Mouse (Mus musculus) urinary bladder, adult 18-20 months (tissue): ENCODE results near the gene Tcap.

Experiments
- DNase-seq, 2 experiments: peaks; one replicate each; pipeline ENCODE4 v3.0.0; 2022; ENCODE audit warnings: low spot score in 2 of 2, mixed read lengths in 2 of 2

Gene Tcap

DNA sequence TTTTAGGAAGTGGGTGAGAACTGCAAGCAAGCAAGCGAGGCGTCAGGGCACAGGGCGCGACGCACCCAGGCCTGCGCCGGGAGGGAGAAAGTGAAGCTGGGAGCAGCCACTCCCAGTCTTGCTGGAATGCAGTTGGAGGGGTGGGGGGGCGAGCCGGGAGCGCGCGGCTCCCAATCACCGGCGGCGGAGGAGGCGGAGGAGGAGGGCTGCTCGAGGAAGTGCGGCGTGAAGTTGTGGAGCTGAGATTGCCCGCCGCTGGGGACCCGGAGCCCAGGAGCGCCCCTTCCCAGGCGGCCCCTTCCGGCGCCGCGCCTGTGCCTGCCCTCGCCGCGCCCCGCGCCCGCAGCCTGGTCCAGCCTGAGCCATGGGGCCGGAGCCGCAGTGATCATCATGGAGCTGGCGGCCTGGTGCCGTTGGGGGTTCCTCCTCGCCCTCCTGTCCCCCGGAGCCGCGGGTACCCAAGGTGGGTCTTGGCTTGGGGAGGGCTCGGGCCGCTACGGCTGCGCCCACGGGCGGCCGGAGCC lies 28.7 kb downstream of the Tcap start, which contains the start of gene Erbb2:
Gene Erbb2, plus strand, starts transcription at position 198 of the 524 bp plus-strand sequence.
- peak; percentile 67 to 77 for DNase-seq

DNA sequence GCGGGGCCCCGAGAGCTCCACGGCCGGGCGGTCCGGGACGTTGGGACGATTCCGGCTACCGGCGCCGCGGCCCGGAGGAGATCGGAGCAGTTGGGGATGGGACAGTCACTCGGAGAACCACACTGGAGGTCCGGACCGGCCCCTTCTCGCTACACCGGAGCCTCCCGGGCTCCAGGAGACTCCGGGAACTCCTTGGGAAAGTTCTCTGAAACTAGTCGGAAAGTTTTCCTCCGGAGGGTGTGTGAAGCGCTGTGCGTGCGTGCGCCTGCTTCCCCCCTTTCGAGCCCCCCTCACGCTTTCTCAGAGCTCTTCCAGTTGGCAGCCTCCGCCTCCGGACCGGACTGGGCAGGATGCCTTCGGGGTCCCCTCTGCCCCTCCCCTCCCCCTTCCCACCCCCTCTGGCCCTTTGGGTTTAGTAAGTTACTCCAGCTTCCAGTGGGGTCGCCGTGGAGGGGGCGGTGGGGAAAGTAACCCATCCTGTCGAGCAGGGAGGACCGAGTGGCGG lies 29.2 kb downstream of the Tcap start:
- peak in 1 of 2 experiments; percentile 59 for DNase-seq

DNA sequence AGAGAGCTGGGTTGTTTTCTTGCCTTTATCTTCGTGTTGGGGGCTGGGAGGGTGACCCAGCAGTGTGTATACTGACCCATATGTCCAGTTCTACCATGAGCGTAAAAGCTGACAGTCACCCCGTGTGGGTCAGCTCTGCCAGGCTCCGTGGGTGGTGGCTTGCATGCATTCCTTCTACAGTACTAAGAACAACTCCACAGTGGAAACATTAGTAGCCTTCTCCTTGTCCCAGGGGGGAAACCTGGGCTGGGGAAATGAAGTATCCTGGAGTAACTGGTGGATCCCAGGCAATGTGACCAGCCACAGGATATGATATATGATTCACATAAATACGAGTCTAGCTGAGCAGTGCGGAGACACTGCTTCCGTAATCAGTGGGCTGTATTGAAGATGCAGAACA lies 30.1 kb downstream of the Tcap start:
- DNase-seq = no peak

DNA sequence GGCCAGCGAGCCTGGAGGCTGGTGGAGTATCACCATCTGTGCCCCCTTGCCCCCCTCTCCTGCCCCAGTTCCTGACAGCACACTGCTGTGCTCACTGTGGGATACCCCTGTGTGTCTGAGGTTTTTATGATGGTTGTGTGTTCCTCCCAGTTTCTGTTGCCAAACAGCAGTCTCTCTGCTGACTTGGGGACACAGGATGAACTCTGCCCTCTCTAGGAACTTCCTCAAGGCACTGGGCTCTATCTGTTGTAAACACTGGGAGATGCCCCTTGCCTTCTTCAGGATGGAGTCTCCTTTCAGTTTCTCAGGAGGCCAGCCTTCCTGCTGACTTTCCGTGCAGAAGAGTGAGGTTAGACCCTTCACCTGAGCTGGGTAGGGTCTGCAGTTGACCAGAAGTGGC lies 30.6 kb downstream of the Tcap start:
- no peak for DNase-seq

DNA sequence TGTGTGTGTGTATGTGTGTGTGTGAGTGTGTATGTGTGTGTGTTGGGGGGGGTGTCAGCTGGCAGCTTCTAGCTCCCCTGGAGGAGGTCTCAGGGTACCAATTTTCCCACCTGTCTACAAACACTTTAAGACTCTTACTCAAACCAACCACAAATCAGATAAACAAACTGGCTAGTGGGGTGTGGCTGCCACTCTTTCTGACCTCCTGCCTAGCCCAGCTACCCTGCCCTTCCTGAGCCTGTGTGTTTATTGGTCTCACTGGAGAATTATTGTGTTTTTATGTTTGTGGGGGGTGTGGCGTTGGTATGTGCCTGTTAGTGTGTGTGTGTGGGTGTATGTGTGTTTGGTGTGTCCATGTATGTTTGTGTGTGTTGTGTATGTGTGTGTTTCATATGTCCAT lies 33.5 kb downstream of the Tcap start:
- no peak for DNase-seq

DNA sequence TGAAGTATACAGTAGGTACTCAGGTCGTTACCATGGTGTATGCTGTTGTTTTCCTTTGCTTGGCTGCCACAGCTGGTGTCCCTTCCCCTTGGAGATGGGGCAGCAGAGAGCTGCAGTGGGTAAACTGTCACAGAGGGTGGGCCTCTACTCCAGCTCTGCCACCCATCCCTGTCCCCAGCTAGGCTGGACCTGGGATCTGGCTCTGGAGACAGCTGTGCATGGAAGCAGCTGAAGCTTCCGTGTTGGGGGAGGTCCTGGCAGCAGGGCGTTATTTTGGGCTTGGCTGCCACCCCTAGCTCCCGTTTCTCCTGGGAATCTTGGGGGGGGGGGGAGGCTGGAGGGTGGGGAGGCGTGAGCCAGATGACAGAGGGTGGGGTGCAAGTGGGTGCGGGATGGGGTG lies 34.7 kb downstream of the Tcap start:
- DNase-seq = no peak

DNA sequence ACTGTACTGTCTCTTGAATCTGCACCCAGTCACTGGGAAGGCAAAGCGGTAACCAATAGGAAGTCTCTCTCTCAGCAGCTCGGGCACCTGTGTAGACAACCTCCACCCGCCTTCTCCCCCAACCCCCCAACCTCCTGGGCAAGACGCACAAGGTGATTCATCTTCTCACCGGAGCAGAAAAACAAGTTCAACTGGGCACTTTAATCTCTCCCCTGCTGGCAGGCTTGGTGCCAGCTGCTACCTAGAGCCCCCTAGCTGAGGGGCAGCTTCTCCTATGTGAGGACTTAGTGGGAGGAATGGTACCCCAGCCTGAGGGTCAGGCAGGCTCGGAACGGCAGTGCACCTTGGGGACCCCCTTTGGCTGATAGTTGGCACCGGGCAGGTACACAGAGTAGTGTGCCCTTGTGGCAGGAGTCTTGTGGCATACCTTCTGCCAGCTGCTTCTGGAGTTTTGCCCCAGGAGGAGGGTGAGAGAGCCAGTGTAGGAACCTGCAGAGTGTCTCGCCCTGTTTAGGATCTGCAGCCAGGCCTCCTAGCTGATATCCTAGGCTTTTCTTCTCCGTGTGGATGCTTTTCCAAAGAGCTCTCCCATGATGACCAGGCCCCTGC lies 35.4 kb downstream of the Tcap start:
- peak; percentile 69 to 77 for DNase-seq

DNA sequence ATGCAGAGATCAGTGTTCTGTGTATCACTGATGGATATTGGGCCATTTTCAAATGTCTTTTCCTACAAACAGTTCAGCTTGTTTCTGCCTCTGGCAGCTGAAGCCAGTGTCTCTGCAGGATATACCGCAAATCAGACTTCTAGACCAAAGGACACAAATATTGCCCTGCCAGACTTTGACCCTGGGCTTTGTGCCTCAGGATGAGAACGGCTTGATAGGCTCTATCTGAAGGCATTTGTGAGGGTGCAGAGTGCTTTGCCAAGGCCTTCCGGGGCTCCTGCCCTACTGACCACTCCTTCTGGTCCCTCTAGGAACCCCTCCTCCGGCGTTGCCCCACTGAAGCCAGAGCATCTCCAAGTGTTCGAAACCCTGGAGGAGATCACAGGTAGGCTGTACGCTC lies 43.0 kb downstream of the Tcap start:
- DNase-seq = no peak

DNA sequence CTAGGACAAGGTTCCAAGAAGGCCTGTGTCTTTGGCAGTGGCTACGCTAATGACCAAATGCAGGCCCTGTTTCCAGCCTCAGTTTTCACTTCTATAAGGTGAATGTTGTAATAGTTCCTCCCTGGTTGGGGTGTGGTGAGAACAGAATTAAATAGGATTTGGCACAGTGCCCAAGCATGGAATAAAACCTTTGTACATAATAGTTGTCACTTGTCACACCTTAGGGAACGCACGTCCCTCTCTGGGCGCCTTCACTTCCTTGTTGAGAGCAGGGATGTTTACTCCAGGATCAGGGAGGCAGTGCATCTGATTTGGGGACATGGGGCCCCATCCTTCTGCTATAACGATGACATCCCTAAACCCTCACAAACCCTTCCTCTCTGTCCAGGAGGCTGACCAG lies 44.8 kb downstream of the Tcap start:
- DNase-seq = no peak

DNA sequence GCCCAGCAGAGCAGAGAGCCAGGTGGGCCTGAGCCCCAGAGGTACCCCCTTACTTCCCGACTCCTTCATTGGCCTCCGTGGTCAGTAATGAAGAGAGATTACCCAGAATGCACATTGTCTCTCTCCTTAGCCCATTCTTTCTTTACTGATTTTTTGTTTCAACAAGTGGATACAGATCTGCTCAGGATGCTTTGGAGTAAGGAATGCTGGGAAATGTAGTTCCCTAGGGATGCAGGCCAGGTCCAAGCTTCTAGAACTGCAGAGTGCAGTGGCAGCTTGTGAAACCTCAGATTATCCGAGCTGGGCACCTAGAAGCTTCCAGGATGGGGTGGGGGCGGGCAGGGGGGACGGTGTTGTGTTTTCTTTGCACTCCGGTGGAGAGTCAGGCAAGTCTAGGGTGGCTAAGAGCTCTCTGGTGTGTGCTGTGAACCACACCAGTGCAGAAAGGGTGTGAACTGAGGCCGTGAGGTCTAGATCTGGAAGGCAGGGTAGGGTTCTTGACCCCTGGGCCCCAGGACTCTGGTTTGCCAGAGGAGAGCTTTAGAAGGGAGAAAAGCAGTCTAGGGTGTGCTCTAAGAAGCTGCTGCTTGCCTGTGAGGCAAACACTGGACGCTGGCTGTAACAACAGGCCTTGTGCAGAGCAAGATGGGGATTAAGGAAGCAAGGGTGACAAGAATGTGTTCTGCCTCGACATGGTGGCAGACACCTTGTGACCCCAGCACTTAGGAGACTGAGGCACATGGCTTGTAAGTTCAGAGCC lies 48.3 kb downstream of the Tcap start:
- DNase-seq = no peak
